Mouse (Mus musculus) neutrophil, adult 5-6 weeks (primary cell): ENCODE measurements around the gene Adamts13. TPM values are rescaled to one million over a fixed set of nuclear protein-coding genes. Genes with fewer than 3 reads are reported as not detected.

Source experiments
- ATAC-seq: fragments of 151-379, 151-347 bp; 2 replicates; pipeline ENCODE4 v1.8.0; 2017; ENCODE audit warnings: mild to moderate bottlenecking, moderate TSS enrichment; ENCODE audit not compliant: insufficient number of reproducible peaks, poor library complexity, low FRiP score, severe bottlenecking; ENCODE audit errors: extremely low read depth
- total RNA-seq: library from RNA; stranded (forward); fragments of 200-1000 nt; gene quantifications from 2 replicates; pipeline ENCODE4 v1.2.3, GENCODE M21; 2017

Gene Adamts13
- total RNA-seq = not detected in 2 replicates

GRCm38 (mm10) chr2:26973116-26973515 lies at the start of gene Adamts13:
Gene Adamts13, plus strand, starts transcription at chr2:26973416.
- ATAC-seq = no peak

GRCm38 (mm10) chr2:26927745-26928476 lies 45.3 kb upstream of the Adamts13 start:
- ATAC-seq = no peak

- peak; percentile 52 for ATAC-seq
Observed at GRCm38 (mm10) chr2:26930390-26930789, 42.8 kb upstream of the Adamts13 start.

- no peak for ATAC-seq
Observed at GRCm38 (mm10) chr2:26932473-26933303, 40.5 kb upstream of the Adamts13 start.

- peak; percentile 87 for ATAC-seq
Observed at GRCm38 (mm10) chr2:26933304-26934055, 39.7 kb upstream of the Adamts13 start, which contains the start of the genes Surf4 and Stkld1. Gene Surf4, minus strand, starts transcription at chr2:26933928. Gene Stkld1, plus strand, starts transcription at chr2:26934047.

GRCm38 (mm10) chr2:26935286-26935685 lies 37.9 kb upstream of the Adamts13 start:
- no peak for ATAC-seq

GRCm38 (mm10) chr2:26936425-26936824 lies 36.8 kb upstream of the Adamts13 start:
- ATAC-seq = no peak

GRCm38 (mm10) chr2:26941539-26941938 lies 31.7 kb upstream of the Adamts13 start:
- ATAC-seq = peak; percentile 87

- no peak for ATAC-seq
Observed at GRCm38 (mm10) chr2:26943253-26943652, 30.0 kb upstream of the Adamts13 start.

- no peak for ATAC-seq
Observed at GRCm38 (mm10) chr2:26950411-26950810, 22.8 kb upstream of the Adamts13 start.

- no peak for ATAC-seq
Observed at GRCm38 (mm10) chr2:26951346-26951905, 21.8 kb upstream of the Adamts13 start.

GRCm38 (mm10) chr2:26952193-26952592 lies 21.0 kb upstream of the Adamts13 start:
- no peak for ATAC-seq

GRCm38 (mm10) chr2:26952866-26953265 lies 20.4 kb upstream of the Adamts13 start:
- ATAC-seq = no peak

- ATAC-seq = no peak
Observed at GRCm38 (mm10) chr2:26954735-26955395, 18.4 kb upstream of the Adamts13 start.

GRCm38 (mm10) chr2:26956811-26957487 lies 16.3 kb upstream of the Adamts13 start:
- ATAC-seq = no peak

- no peak for ATAC-seq
Observed at GRCm38 (mm10) chr2:26957488-26957859, 15.7 kb upstream of the Adamts13 start.

GRCm38 (mm10) chr2:26960756-26961155 lies 12.5 kb upstream of the Adamts13 start:
- ATAC-seq = no peak
